Mouse (Mus musculus): ENCODE measurements around the gene Ppp6c.
"Not testable (repeated sequence)": the region's sequence is repeated elsewhere in the genome, so short reads cannot be mapped to it uniquely, and the experiment has no call there.

Ppp6c gene

GRCm38 (mm10) chr2:39226019-39226640, at the start of gene Ppp6c:
Gene Ppp6c, minus strand, starts transcription at chr2:39226451.
- peak; percentile 95 to 98 for DNase-seq (ENCODE audit: low spot score in 2 of 2)

- DNase-seq (ENCODE audit: low spot score in 2 of 2): no peak
Measured at GRCm38 (mm10) chr2:39268357-39268756, 42.1 kb upstream of the Ppp6c start.

- peak; percentile 3 to 13 for DNase-seq (ENCODE audit: low spot score in 2 of 2)
Measured at GRCm38 (mm10) chr2:39252275-39252674, 26.0 kb upstream of the Ppp6c start.

GRCm38 (mm10) chr2:39246862-39247261, 20.6 kb upstream of the Ppp6c start:
- not testable (repeated sequence) for DNase-seq (ENCODE audit: low spot score in 2 of 2)

- no peak for DNase-seq (ENCODE audit: low spot score in 2 of 2)
Measured at GRCm38 (mm10) chr2:39226731-39227130, 480 bp upstream of the Ppp6c start.

GRCm38 (mm10) chr2:39225331-39226018, 776 bp downstream of the Ppp6c start:
- DNase-seq (ENCODE audit: low spot score in 2 of 2): peak; percentile 43 to 60

- no peak for DNase-seq (ENCODE audit: low spot score in 2 of 2)
Measured at GRCm38 (mm10) chr2:39224621-39225020, 1.6 kb downstream of the Ppp6c start.

GRCm38 (mm10) chr2:39220010-39220409, 6.2 kb downstream of the Ppp6c start:
- no peak for DNase-seq (ENCODE audit: low spot score in 2 of 2)

GRCm38 (mm10) chr2:39219034-39219433, 7.2 kb downstream of the Ppp6c start:
- no peak for DNase-seq (ENCODE audit: low spot score in 2 of 2)

- DNase-seq (ENCODE audit: low spot score in 2 of 2): no peak
Measured at GRCm38 (mm10) chr2:39217150-39217549, 9.1 kb downstream of the Ppp6c start.

GRCm38 (mm10) chr2:39210738-39211137, 15.5 kb downstream of the Ppp6c start:
- DNase-seq (ENCODE audit: low spot score in 2 of 2): no peak

- no peak for DNase-seq (ENCODE audit: low spot score in 2 of 2)
Measured at GRCm38 (mm10) chr2:39203359-39203758, 22.9 kb downstream of the Ppp6c start.

- peak in 1 of 2 experiments; percentile 17 for DNase-seq (ENCODE audit: low spot score in 2 of 2)
Measured at GRCm38 (mm10) chr2:39194809-39195208, 31.4 kb downstream of the Ppp6c start.

GRCm38 (mm10) chr2:39190561-39191056, 35.6 kb downstream of the Ppp6c start, which contains the start of gene Scai:
Gene Scai, minus strand, starts transcription at chr2:39190734.
- peak; percentile 97 to 99 for DNase-seq (ENCODE audit: low spot score in 2 of 2)

- peak; percentile 16 to 26 for DNase-seq (ENCODE audit: low spot score in 2 of 2)
Measured at GRCm38 (mm10) chr2:39189961-39190560, 36.2 kb downstream of the Ppp6c start.

GRCm38 (mm10) chr2:39185942-39186341, 40.3 kb downstream of the Ppp6c start:
- no peak for DNase-seq (ENCODE audit: low spot score in 2 of 2)

GRCm38 (mm10) chr2:39183587-39183986, 42.7 kb downstream of the Ppp6c start:
- DNase-seq (ENCODE audit: low spot score in 2 of 2): no peak

GRCm38 (mm10) chr2:39160996-39161395, 65.3 kb downstream of the Ppp6c start:
- DNase-seq (ENCODE audit: low spot score in 2 of 2): no peak

- no peak for DNase-seq (ENCODE audit: low spot score in 2 of 2)
Measured at GRCm38 (mm10) chr2:39157916-39158315, 68.3 kb downstream of the Ppp6c start.

- no peak for DNase-seq (ENCODE audit: low spot score in 2 of 2)
Measured at GRCm38 (mm10) chr2:39156821-39157220, 69.4 kb downstream of the Ppp6c start.

GRCm38 (mm10) chr2:39150943-39151342, 75.3 kb downstream of the Ppp6c start:
- DNase-seq (ENCODE audit: low spot score in 2 of 2): no peak

- no peak for DNase-seq (ENCODE audit: low spot score in 2 of 2)
Measured at GRCm38 (mm10) chr2:39148075-39148474, 78.2 kb downstream of the Ppp6c start.

- no peak for DNase-seq (ENCODE audit: low spot score in 2 of 2)
Measured at GRCm38 (mm10) chr2:39146469-39146868, 79.8 kb downstream of the Ppp6c start.
